Mouse (Mus musculus): ENCODE data around the gene Sbno2.
"Not testable (repeated sequence)": the region's sequence is repeated elsewhere in the genome, so short reads cannot be mapped to it uniquely, and the experiment has no call there.

Sbno2 gene

GRCm38 (mm10) chr10:80057683-80058326, 47.6 kb downstream of the Sbno2 start:
- no peak for DNase-seq (ENCODE audit: low spot score)

- no peak for DNase-seq (ENCODE audit: low spot score)
Measured at GRCm38 (mm10) chr10:80056976-80057682, 48.2 kb downstream of the Sbno2 start.

- no peak for DNase-seq (ENCODE audit: low spot score)
Measured at GRCm38 (mm10) chr10:80056506-80056905, 48.9 kb downstream of the Sbno2 start.

- DNase-seq (ENCODE audit: low spot score), result no peak
Measured at GRCm38 (mm10) chr10:80055891-80056290, 49.5 kb downstream of the Sbno2 start.

- DNase-seq (ENCODE audit: low spot score), result no peak
Measured at GRCm38 (mm10) chr10:80055364-80055763, 50.0 kb downstream of the Sbno2 start.

- DNase-seq (ENCODE audit: low spot score), result not testable (repeated sequence)
Measured at GRCm38 (mm10) chr10:80054911-80055310, 50.5 kb downstream of the Sbno2 start.

- DNase-seq (ENCODE audit: low spot score), result peak; percentile 62
Measured at GRCm38 (mm10) chr10:80053831-80054815, 51.2 kb downstream of the Sbno2 start.

GRCm38 (mm10) chr10:80053259-80053780, 52.1 kb downstream of the Sbno2 start:
- DNase-seq (ENCODE audit: low spot score), result peak; percentile 99

GRCm38 (mm10) chr10:80052374-80052764, 53.0 kb downstream of the Sbno2 start:
- DNase-seq (ENCODE audit: low spot score), result no peak

- no peak for DNase-seq (ENCODE audit: low spot score)
Measured at GRCm38 (mm10) chr10:80051618-80052373, 53.6 kb downstream of the Sbno2 start.

GRCm38 (mm10) chr10:80050885-80051617, 54.3 kb downstream of the Sbno2 start:
- DNase-seq (ENCODE audit: low spot score), result no peak

- DNase-seq (ENCODE audit: low spot score), result no peak
Measured at GRCm38 (mm10) chr10:80050244-80050643, 55.1 kb downstream of the Sbno2 start.

GRCm38 (mm10) chr10:80048834-80049233, 56.5 kb downstream of the Sbno2 start:
- DNase-seq (ENCODE audit: low spot score), result no peak

GRCm38 (mm10) chr10:80048396-80048795, 57.0 kb downstream of the Sbno2 start:
- DNase-seq (ENCODE audit: low spot score), result no peak

GRCm38 (mm10) chr10:80047041-80047565, 58.3 kb downstream of the Sbno2 start, which contains the start of gene Gpx4:
TSS of gene Gpx4 (plus strand) at chr10:80047166.
- no peak for DNase-seq (ENCODE audit: low spot score)

- DNase-seq (ENCODE audit: low spot score), result no peak
Measured at GRCm38 (mm10) chr10:80045766-80046165, 59.6 kb downstream of the Sbno2 start.

- DNase-seq (ENCODE audit: low spot score), result not testable (repeated sequence)
Measured at GRCm38 (mm10) chr10:80045364-80045763, 60.0 kb downstream of the Sbno2 start.

- no peak for DNase-seq (ENCODE audit: low spot score)
Measured at GRCm38 (mm10) chr10:80044087-80044486, 61.3 kb downstream of the Sbno2 start.

GRCm38 (mm10) chr10:80041409-80042060, 63.8 kb downstream of the Sbno2 start:
- DNase-seq (ENCODE audit: low spot score), result not testable (repeated sequence)

- peak; percentile 99 for DNase-seq (ENCODE audit: low spot score)
Measured at GRCm38 (mm10) chr10:80039559-80039979, 65.8 kb downstream of the Sbno2 start, which contains the start of gene Polr2e. TSS of gene Polr2e (minus strand) at chr10:80039795.
